Mouse (Mus musculus) liver, embryonic 12.5 days (tissue): ENCODE data around the gene Mctp2. TPM values are rescaled to one million over a fixed set of nuclear protein-coding genes. Genes with fewer than 3 reads are reported as not detected.

Experiments used
- ATAC-seq: fragments of 200-750 bp; cut with Nextera tagmentation; 2 replicates; pipeline ENCODE4 v1.8.0; 2017; ENCODE audit warnings: moderate number of reproducible peaks, mild to moderate bottlenecking, moderate library complexity
- H3K27ac ChIP-seq: fragments of 300-500 bp; sonication (generic); 2 replicates; pipeline ENCODE4 v1.5.1; 2016; ENCODE audit warnings: mild to moderate bottlenecking
- H3K27me3 ChIP-seq: fragments of 300-500 bp; sonication (generic); replicated peaks from 2 replicates; pipeline ENCODE4 v1.6.1; 2016; ENCODE audit warnings: mild to moderate bottlenecking, moderate library complexity
- H3K36me3 ChIP-seq: fragments of 300-500 bp; sonication (generic); 2 replicates; pipeline ENCODE4 v1.6.1; 2016; ENCODE audit warnings: mild to moderate bottlenecking, moderate library complexity
- H3K4me1 ChIP-seq: fragments of 300-500 bp; sonication (generic); 2 replicates; pipeline ENCODE4 v1.6.1; 2016
- H3K4me2 ChIP-seq: fragments of 300-500 bp; sonication (generic); 2 replicates; pipeline ENCODE4 v1.6.1; 2016; ENCODE audit warnings: mild to moderate bottlenecking, moderate library complexity
- H3K4me3 ChIP-seq: fragments of 300-500 bp; sonication (generic); 2 replicates; pipeline ENCODE4 v1.5.1; 2016; ENCODE audit warnings: mild to moderate bottlenecking, moderate library complexity
- H3K9ac ChIP-seq: fragments of 300-500 bp; sonication (generic); 2 replicates; pipeline ENCODE4 v1.6.1; 2016; ENCODE audit warnings: mild to moderate bottlenecking, moderate library complexity
- H3K9me3 ChIP-seq: fragments of 300-500 bp; sonication (generic); replicated peaks from 2 replicates; pipeline ENCODE4 v1.6.1; 2016; ENCODE audit warnings: mild to moderate bottlenecking, moderate library complexity
- WGBS: fragments of 180-500 bp; shearing (Covaris S2); methylation state at CpG from one replicate; pipeline ENCODE4 v1.1.7; 2016; ENCODE audit not compliant: insufficient replicate concordance; 5-methylcytosine and 5-hydroxymethylcytosine counted together
- polyA plus RNA-seq: library from polyadenylated mRNA; unstranded; fragments of >200 nt; fragmentation: Nextera tagmentation; extraction: Ambion mirVana; gene quantifications from 2 replicates; pipeline ENCODE4 v1.2.1, GENCODE M21; 2016

The Mctp2 gene
- polyA plus RNA-seq, 1 experiment from 2014 or later: 0.19 TPM

DNA sequence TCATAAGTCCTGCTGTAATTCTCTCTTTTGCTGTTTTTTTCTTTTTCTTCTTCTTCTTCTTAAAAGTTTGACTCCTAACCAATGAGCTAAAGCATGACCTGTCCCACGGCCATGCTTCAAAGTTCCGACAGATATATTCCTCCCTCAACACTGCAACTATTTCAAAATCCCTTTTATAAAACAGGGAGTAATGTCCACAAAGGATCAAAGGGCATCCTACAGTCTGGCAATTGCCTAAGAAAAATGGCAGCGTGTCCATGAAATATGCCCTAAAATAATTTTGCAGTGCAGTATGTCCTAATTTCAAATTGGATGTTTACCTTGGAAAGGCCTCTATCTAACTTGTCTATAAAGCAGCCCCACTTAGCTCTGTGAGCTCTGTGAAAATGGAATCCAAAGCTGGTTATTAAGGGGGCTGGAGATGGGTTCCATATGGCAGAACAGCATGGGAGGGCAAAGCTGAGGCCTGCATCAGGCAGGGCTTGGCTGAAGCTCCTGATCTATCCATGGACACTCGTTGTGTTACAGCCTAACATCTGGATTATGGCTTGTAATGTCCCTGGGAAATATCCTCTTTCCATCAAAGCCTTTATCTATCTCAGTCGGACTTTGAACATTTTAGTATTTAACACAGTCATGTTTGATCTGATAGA lies 90.7 kb downstream of the Mctp2 start:
- Histone ChIP-seq H3K9me3 (no peaks in the 10 kb centered on the region), H3K4me3 (no peak overlapping the region), H3K27me3 (no peaks in the 10 kb centered on the region), H3K27ac (no peak overlapping the region), H3K4me2 (no peak overlapping the region), H3K9ac (no peak overlapping the region), H3K36me3 (no peaks in the 10 kb centered on the region), H3K4me1 (no peaks in the 10 kb centered on the region)
- ATAC-seq: no peak
- WGBS: 65% methylated on average over 5 of the region's 5 CpGs

DNA sequence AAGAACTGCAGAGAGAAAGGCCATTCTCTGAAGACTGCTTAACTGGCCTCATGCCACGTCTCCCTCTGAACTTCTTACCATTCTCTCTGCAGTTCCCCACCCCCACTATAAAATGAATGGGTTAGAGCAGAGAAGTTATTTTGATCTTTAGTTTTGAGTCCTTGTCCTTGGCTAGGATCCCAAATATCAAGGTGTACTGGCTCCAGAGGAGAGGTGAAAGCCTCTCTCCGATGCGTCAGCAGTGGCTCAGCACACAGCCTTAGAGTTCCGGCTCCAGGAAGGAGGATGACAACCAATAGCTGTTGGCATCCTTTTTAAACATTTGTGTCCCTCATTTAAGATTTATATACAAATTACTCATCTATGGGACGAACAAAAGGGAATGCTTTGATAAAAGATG lies 96.2 kb downstream of the Mctp2 start:
- WGBS: 78% methylated on average over 5 of the region's 5 CpGs
- Histone ChIP-seq H3K27me3 (no peaks in the 10 kb centered on the region), H3K9ac (no peak overlapping the region), H3K4me1 (no peaks in the 10 kb centered on the region), H3K4me2 (no peak overlapping the region), H3K4me3 (no peak overlapping the region), H3K27ac (no peak overlapping the region), H3K36me3 (no peaks in the 10 kb centered on the region), H3K9me3 (no peaks in the 10 kb centered on the region)
- no peak for ATAC-seq

DNA sequence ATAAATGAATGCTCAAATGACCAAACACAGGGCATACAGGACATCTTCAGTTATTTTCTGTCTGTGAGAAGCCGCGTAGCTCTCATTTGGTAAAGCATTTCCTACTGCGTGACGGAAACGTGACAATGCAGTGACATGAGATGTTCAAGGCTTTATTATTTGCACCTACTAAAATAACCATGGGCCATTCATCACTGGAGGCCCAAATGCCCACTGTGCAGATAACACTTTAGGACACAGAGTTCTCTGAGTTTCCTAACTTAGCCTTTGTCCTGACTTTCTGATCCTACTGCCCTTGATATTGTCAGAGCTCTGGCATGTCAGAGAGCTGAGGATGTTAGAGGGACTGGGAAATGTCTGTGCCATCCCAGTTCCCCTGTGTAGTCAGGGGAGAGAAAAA lies 97.1 kb downstream of the Mctp2 start:
- Histone ChIP-seq H3K27me3 (no peaks in the 10 kb centered on the region), H3K4me1 (no peaks in the 10 kb centered on the region), H3K9ac (no peak overlapping the region), H3K9me3 (no peaks in the 10 kb centered on the region), H3K4me3 (no peak overlapping the region), H3K27ac (no peak overlapping the region), H3K36me3 (no peaks in the 10 kb centered on the region), H3K4me2 (no peak overlapping the region)
- WGBS: 77% methylated on average over 5 of the region's 5 CpGs
- no peak for ATAC-seq

DNA sequence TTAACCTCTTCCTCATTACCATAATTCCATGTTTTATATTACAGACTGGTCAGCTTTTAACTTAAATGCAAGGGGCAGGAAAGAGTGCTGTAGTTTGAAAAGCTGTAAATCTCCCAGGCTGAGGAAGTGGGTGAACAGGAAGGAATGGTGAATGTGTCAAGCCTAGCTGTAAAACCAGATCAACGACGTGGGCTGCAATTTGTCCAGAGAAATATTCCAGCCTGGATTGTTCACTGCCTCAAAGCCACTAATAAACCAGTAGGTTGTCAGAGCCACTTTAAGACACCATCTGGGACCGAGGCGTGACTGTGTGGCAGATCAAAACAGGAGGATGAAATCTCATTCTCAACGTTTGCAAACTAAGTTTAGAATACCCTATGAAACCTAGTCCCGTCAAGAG lies 99.6 kb downstream of the Mctp2 start:
- H3K36me3 ChIP-seq: no peaks in the 10 kb centered on the region
- ATAC-seq: no peak
- H3K27me3 ChIP-seq: no peaks in the 10 kb centered on the region
- WGBS: 64% methylated on average over 6 of the region's 6 CpGs
- H3K4me3 ChIP-seq: no peak overlapping the region
- H3K9ac ChIP-seq: no peak overlapping the region
- no peaks in the 10 kb centered on the region for H3K9me3 ChIP-seq
- no peak overlapping the region for H3K4me2 ChIP-seq
- no peak overlapping the region for H3K27ac ChIP-seq
- H3K4me1 ChIP-seq: no peaks in the 10 kb centered on the region

DNA sequence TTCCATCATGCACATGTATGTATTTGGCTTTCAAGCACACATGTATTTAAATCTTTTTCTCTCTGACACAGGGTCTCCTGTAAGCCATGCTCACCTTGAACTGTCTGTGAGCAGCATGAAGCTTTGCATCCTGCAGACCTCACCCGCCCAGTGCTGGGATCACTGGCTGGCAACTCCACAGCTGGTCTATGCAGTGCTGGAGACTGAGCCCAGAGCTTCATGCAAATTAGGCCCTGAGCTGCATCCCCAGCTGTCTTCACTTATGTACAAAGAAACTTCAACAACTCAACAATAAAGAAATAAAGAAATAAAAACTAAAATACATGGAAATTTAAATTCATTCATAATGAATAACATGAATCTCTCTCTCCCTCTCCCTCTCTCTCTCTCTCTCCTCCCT lies 110.7 kb downstream of the Mctp2 start:
- Histone ChIP-seq H3K9me3 (no peaks in the 10 kb centered on the region), H3K4me1 (no peaks in the 10 kb centered on the region), H3K36me3 (no peaks in the 10 kb centered on the region), H3K27ac (no peak overlapping the region), H3K27me3 (no peaks in the 10 kb centered on the region), H3K4me3 (no peak overlapping the region), H3K9ac (no peak overlapping the region), H3K4me2 (no peak overlapping the region)
- 71% methylated on average over 1 of the region's 1 CpGs for WGBS
- no peak for ATAC-seq

DNA sequence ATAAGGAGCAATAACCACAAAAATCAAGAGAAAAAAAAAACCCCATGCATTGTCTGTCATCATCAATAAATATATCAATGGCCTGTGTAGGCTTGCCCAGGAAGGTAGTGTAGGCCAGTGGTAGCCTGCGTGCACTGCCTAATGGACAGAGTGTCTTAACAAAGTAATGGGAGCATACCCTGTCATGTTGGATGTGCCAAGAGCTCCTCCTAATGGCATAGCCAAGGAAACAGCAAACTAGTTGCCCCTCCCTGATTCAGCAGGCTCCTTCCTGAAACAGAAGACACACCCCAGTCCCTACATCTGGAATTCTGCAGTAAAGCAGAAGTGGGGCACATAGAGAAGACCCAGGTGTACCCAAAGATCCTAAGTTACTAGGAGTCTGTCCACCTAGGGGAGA lies 113.1 kb downstream of the Mctp2 start:
- no peak for ATAC-seq
- H3K4me3 ChIP-seq: no peak overlapping the region
- no peak overlapping the region for H3K27ac ChIP-seq
- H3K4me2 ChIP-seq: no peak overlapping the region
- no peaks in the 10 kb centered on the region for H3K27me3 ChIP-seq
- 60% methylated on average over 1 of the region's 1 CpGs for WGBS
- no peaks in the 10 kb centered on the region for H3K9me3 ChIP-seq
- H3K9ac ChIP-seq: no peak overlapping the region
- no peaks in the 10 kb centered on the region for H3K4me1 ChIP-seq
- H3K36me3 ChIP-seq: no peaks in the 10 kb centered on the region

DNA sequence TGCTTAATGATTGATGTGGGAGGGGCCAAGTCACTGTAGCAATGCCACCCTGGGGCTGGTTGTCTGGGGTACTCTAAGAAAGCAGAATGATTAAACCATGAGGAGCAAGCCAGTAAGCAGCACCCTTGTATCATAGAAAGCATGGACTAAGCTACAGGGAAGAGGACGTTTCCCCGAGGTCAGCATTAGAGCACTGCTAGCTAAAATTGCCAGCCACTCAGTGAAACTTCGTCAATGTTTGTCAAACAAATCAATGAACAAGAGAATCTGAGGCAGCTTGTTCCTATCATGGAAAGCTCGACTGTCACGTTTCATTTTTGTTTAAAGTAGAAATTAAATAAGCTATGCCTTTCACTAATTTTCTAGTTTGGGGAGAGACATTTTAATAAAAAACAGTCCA lies 124.8 kb downstream of the Mctp2 start:
- Histone ChIP-seq H3K27me3 (no peaks in the 10 kb centered on the region), H3K36me3 (no peaks in the 10 kb centered on the region), H3K27ac (no peak overlapping the region), H3K9ac (no peak overlapping the region), H3K4me2 (no peak overlapping the region), H3K4me3 (no peak overlapping the region), H3K4me1 (no peaks in the 10 kb centered on the region), H3K9me3 (no peaks in the 10 kb centered on the region)
- 55% methylated on average over 5 of the region's 5 CpGs for WGBS
- no peak for ATAC-seq

DNA sequence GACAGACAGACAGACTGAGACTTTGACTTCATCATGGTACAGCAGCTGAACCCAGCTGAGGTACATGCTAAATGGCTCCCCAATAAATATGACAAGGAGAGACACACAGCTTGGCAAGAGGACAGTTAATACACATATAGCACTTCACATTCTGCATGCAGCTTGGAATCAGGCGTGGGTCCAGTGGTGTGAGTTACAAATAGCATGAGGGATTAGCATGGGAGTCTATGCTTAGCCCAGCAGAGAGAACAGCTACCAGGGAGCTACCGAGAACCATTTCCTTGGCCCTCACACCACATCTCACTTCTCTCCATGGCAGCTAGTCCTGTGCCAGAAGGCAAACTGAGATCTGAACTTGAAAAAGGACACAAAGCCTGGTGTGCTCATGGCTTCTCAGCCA lies 137.1 kb downstream of the Mctp2 start:
- no peak overlapping the region for H3K27ac ChIP-seq
- no peaks in the 10 kb centered on the region for H3K27me3 ChIP-seq
- no peaks in the 10 kb centered on the region for H3K36me3 ChIP-seq
- no peak overlapping the region for H3K9ac ChIP-seq
- H3K4me2 ChIP-seq: no peak overlapping the region
- no peak for ATAC-seq
- no peaks in the 10 kb centered on the region for H3K4me1 ChIP-seq
- WGBS: 47% methylated on average over 2 of the region's 2 CpGs
- no peak overlapping the region for H3K4me3 ChIP-seq
- no peaks in the 10 kb centered on the region for H3K9me3 ChIP-seq

DNA sequence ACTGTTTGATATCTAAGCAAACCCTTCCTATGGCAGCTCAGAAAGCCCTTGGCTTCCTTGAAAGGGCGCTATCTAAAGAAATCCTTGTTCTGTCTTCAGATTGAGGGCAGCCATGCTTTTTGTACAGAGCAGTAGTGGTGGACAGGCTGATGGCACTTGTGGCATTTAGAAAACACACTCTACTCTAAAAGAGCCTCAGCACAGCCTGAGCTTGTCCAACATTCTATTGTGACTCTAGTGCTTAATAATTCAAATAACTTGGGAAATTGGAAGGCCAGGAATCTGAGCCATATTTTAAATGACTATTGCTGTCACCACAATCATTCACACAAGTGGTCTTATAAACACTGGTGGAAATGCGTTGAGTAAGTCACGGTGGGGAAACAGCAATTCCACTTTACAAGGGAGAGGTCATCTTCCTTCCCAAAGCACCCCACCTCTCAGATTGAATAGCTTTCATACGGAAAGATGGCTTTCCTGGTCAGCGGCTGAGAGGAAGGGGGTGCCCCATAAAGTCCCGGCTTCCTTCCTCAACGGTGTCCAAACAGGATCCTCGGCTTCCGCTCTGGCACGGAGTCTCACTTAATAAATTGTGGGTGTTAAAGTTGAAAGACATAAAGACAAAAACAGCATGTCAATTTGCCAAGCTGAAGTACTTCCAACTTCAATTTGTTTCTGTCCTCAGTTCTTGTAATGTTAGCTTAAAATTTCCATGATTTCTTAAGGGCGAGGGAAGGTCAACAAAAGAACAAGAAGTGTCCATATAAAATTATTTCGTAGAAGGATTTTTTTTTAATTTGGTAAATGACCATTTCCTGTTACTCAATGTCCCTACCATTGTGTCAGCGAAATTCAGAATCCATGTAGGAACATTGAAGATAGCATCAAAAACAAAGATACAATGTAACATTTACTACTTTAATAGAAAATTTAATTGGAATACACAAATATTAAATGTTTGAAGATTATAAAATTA lies 140.4 kb downstream of the Mctp2 start:
- Histone ChIP-seq H3K4me2 (no peak overlapping the region), H3K4me1 (no peaks in the 10 kb centered on the region), H3K9me3 (no peaks in the 10 kb centered on the region), H3K27me3 (no peaks in the 10 kb centered on the region), H3K27ac (no peak overlapping the region), H3K4me3 (no peak overlapping the region), H3K9ac (no peak overlapping the region), H3K36me3 (no peaks in the 10 kb centered on the region)
- WGBS: 44% methylated on average over 13 of the region's 13 CpGs
- no peak for ATAC-seq

DNA sequence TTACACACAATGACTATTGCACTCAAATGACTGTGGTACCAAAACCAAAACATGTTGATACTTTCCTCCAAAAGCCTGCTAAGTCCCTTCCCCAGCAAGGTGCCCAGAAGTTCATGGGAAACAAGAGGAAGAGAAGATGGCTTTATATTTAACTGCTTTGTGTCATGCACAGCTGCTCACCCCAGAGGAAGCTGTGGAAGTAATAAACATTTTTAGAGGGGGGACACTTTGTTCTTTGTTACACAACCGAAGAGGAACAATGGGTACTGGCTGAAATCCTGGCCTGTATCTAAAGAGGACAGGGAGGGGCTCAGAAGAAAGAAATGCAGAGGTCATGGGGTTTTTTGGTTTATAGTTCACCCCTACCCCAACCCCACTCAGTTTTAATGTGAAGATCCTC lies 144.2 kb downstream of the Mctp2 start:
- H3K9me3 ChIP-seq: no peaks in the 10 kb centered on the region
- no peaks in the 10 kb centered on the region for H3K27me3 ChIP-seq
- no peaks in the 10 kb centered on the region for H3K4me1 ChIP-seq
- H3K4me2 ChIP-seq: no peak overlapping the region
- no peak for ATAC-seq
- H3K36me3 ChIP-seq: no peaks in the 10 kb centered on the region
- H3K9ac ChIP-seq: no peak overlapping the region
- no peak overlapping the region for H3K27ac ChIP-seq
- WGBS: 31% methylated on average over 1 of the region's 1 CpGs
- H3K4me3 ChIP-seq: no peak overlapping the region

DNA sequence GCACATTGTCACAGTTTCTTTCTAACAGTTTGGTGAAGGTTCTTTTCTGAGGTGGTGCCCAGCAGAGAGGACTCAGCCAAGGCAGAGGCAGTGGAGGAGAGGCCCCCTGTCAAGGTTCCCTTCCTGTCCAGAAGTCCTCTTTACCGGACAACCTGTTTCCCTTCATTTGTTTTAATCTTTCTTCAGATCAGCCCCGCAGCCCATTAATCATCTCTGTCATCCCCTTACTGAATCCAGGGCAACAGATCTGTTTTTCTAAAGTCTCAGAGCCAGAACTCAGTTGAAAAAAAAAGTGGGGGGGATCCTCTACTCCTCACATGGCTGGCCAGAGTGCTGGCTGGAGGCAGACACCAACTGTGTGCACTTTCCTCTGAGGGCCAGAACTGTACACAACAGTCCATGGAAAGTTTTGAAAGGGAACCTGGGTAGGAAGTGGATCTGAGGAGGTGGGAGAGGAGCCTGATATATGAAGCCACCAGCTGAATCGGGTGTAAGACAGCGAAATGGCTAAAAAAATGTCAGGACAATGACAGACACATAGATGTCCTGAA lies 146.8 kb downstream of the Mctp2 start:
- no peak overlapping the region for H3K27ac ChIP-seq
- H3K9me3 ChIP-seq: no peaks in the 10 kb centered on the region
- H3K4me1 ChIP-seq: no peaks in the 10 kb centered on the region
- H3K27me3 ChIP-seq: no peaks in the 10 kb centered on the region
- H3K9ac ChIP-seq: no peak overlapping the region
- H3K4me3 ChIP-seq: no peak overlapping the region
- H3K36me3 ChIP-seq: no peaks in the 10 kb centered on the region
- ATAC-seq: no peak
- H3K4me2 ChIP-seq: no peak overlapping the region
- WGBS: 44% methylated on average over 4 of the region's 4 CpGs
